Mouse (Mus musculus): Measurements from ENCODE around the gene Arhgef25. TPM values are rescaled to one million over a fixed set of nuclear protein-coding genes. Genes with fewer than 3 reads are reported as not detected.
A peak's percentile ranks its signal among the peaks of the same experiment; 100 is the strongest.
"Not testable (repeated sequence)": the region's sequence is repeated elsewhere in the genome, so short reads cannot be mapped to it uniquely, and the experiment has no call there.

The Arhgef25 gene
- polyA plus RNA-seq, 1 experiment from 2014 or later, result 32.7 TPM

DNA sequence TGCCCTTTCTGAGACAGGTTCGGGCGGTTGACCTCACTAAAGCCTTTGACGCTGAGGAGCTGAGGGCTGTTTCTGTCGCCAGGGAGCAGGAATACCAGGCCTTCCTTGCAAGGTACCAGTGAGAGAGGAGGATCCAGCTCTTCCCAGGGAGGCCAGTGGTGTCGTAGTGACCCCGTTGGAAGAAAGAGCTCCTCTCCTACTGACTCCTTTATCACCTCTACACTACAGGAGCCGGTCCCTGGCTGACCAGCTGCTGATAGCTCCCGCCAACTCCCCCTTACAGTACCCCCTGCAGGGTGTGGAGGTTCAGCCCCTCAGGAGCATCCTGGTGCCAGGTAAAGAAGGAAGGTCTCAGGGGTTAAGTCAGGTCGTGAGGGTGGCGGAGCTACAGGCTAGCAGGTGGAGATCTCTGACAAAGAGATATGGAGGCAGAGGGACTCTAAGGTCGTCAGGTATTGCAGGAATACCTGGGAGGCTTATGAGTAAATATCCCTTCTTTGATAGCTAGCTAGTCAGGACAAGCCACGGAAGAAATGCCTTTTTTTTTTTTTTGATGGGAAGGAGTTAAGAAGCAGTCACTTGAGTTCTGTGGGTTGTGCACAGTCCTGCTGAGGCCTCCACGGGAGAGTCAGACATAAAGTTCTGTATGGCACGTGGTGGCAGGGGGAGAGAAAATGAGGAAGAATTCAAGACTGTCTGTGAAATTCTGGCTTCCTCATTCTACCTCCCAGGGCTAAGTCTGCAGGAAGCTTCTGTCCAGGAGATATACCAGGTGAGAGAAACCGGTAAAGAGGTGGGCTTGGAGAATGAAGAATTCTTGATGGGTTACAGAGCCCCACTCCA lies 22.9 kb downstream of the Arhgef25 start:
- no peak overlapping the region for H3K9ac ChIP-seq (replicated peaks; ENCODE audit: low read length)
- no peaks in the 10 kb centered on the region for H3K9me3 ChIP-seq (replicated peaks; ENCODE audit: control insufficient read depth, low read length)
- no peaks in the 10 kb centered on the region; the same call in 1 of the 2 replicates for H3K4me1 ChIP-seq (ENCODE audit: control insufficient read depth, insufficient read depth, low read length)
- peak overlapping the region; percentile 100; the same call in 1 of the 2 replicates for H3K4me2 ChIP-seq (ENCODE audit: low read depth, low read length)
- H3K4me3 ChIP-seq (ENCODE audit: low read depth, low read length), result 0 out of 2 replicates have a peak overlapping the region, but pooled peaks have one; percentile 55
- WGBS, result 19% methylated on average over 15 of the region's 15 CpGs
- peaks cover 49% of the 10 kb centered on the region for H3K27me3 ChIP-seq (ENCODE audit: control insufficient read depth, insufficient read depth, low read length)
- no peak overlapping the region for H3K27ac ChIP-seq (replicated peaks; ENCODE audit: low read depth, low read length)
- no peak for DNase-seq (ENCODE audit: low spot score)
- no peaks in the 10 kb centered on the region for H3K36me3 ChIP-seq (replicated peaks; ENCODE audit: control insufficient read depth, insufficient read depth, low read depth, low read length)
- ATAC-seq (replicated peaks; ENCODE audit: insufficient number of reproducible peaks, low FRiP score, low TSS enrichment, low read depth), result no peak

DNA sequence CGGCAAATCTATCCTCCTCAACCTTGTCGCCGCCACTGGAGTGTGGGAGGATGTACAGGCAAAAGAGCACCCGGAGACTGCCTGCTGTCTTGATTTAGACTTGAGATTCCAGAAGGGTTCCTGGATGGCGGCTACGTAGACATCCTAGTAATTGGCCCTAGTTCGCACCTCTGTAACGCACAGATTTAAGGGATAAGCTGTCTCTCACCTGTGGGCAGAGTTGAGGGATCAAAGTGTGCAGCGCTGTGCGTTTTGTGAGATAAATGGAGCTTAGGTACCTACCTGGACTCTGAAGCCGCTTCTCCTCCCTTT lies 23.5 kb downstream of the Arhgef25 start:
- Histone ChIP-seq H3K4me3 (ENCODE audit: low read depth, low read length) (peak overlapping the region; percentile 55), H3K36me3 (replicated peaks; ENCODE audit: control insufficient read depth, insufficient read depth, low read depth, low read length) (no peaks in the 10 kb centered on the region), H3K9me3 (replicated peaks; ENCODE audit: control insufficient read depth, low read length) (no peaks in the 10 kb centered on the region), H3K9ac (replicated peaks; ENCODE audit: low read length) (peak overlapping the region; percentile 72; the same call in 1 of the 2 replicates), H3K4me2 (ENCODE audit: low read depth, low read length) (peak overlapping the region; percentile 100), H3K4me1 (ENCODE audit: control insufficient read depth, insufficient read depth, low read length) (no peaks in the 10 kb centered on the region; the same call in 1 of the 2 replicates), H3K27me3 (ENCODE audit: control insufficient read depth, insufficient read depth, low read length) (peaks cover 47% of the 10 kb centered on the region), H3K27ac (replicated peaks; ENCODE audit: low read depth, low read length) (no peak overlapping the region)
- WGBS, result under 1% methylated on average over 11 of the region's 11 CpGs
- ATAC-seq (replicated peaks; ENCODE audit: insufficient number of reproducible peaks, low FRiP score, low TSS enrichment, low read depth) (no peak), DNase-seq (ENCODE audit: low spot score) (no peak)

DNA sequence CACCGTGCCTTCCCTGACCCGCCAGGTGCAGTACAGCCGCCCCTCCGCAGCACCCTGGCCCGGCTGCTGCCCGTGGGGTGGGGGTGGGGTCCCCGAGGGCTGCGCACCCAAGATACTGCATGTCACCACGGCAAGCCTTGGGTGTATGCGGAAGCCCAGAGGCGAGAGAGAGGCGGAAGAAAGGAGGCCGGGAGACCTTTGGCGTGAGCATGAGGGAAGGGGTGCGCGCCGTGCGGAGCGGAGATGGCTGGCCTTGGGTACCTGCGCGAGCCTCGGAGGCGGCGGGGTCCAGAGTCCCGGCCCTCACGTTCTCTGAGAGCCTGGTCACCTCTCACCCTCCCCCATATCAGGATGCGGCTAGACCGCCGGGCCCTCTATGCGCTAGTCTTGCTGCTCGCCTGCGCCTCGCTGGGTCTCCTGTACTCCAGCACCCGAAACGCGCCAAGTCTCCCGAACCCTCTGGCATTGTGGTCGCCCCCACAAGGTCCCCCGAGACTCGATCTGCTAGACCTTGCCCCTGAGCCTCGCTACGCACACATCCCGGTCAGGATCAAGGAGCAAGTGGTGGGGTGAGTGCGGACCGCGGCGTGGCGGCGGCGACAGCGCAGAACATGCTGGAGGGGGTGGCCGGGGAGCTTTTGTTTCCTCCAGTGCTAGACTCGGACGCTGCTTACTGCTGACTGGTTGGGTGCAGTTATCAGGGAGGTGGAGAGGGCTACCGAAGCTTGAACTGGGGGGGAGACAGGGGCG lies 24.1 kb downstream of the Arhgef25 start:
- Histone ChIP-seq H3K9me3 (replicated peaks; ENCODE audit: control insufficient read depth, low read length) (no peaks in the 10 kb centered on the region), H3K27me3 (ENCODE audit: control insufficient read depth, insufficient read depth, low read length) (peaks cover 47% of the 10 kb centered on the region), H3K4me2 (ENCODE audit: low read depth, low read length) (peak overlapping the region; percentile 100), H3K27ac (replicated peaks; ENCODE audit: low read depth, low read length) (no peak overlapping the region), H3K4me1 (ENCODE audit: control insufficient read depth, insufficient read depth, low read length) (no peaks in the 10 kb centered on the region; the same call in 1 of the 2 replicates), H3K36me3 (replicated peaks; ENCODE audit: control insufficient read depth, insufficient read depth, low read depth, low read length) (no peaks in the 10 kb centered on the region), H3K9ac (replicated peaks; ENCODE audit: low read length) (peak overlapping the region; percentile 72), H3K4me3 (ENCODE audit: low read depth, low read length) (peak overlapping the region; percentile 55)
- peak; percentile 39 for ATAC-seq (replicated peaks; ENCODE audit: insufficient number of reproducible peaks, low FRiP score, low TSS enrichment, low read depth)
- DNase-seq (ENCODE audit: low spot score), result peak; percentile 48
- under 1% methylated on average over 56 of the region's 56 CpGs for WGBS

DNA sequence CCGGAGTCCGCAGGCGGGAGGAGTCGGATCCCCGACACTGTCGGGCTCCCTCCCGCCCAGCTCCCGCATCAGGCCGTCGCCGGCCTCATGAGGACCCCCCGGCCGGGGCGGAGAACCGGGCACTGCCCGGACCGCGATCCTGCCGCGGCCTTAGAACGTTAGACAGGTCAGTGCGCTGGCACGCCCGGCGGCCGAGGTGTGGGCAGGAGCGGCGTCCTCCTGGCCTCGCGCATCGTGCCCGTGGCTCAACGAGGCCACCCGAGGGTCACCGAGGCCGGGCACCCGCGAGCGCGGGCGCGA lies 24.6 kb downstream of the Arhgef25 start:
- Histone ChIP-seq H3K4me3 (ENCODE audit: low read depth, low read length) (peak overlapping the region; percentile 55), H3K4me1 (ENCODE audit: control insufficient read depth, insufficient read depth, low read length) (no peaks in the 10 kb centered on the region; the same call in 1 of the 2 replicates), H3K27me3 (ENCODE audit: control insufficient read depth, insufficient read depth, low read length) (peaks cover 45% of the 10 kb centered on the region), H3K4me2 (ENCODE audit: low read depth, low read length) (peak overlapping the region; percentile 100), H3K9ac (replicated peaks; ENCODE audit: low read length) (peak overlapping the region; percentile 72), H3K27ac (replicated peaks; ENCODE audit: low read depth, low read length) (no peak overlapping the region), H3K9me3 (replicated peaks; ENCODE audit: control insufficient read depth, low read length) (no peaks in the 10 kb centered on the region), H3K36me3 (replicated peaks; ENCODE audit: control insufficient read depth, insufficient read depth, low read depth, low read length) (no peaks in the 10 kb centered on the region)
- WGBS, result under 1% methylated on average over 40 of the region's 42 CpGs
- ATAC-seq (replicated peaks; ENCODE audit: insufficient number of reproducible peaks, low FRiP score, low TSS enrichment, low read depth) (peak; percentile 46), DNase-seq (ENCODE audit: low spot score) (no peak)

DNA sequence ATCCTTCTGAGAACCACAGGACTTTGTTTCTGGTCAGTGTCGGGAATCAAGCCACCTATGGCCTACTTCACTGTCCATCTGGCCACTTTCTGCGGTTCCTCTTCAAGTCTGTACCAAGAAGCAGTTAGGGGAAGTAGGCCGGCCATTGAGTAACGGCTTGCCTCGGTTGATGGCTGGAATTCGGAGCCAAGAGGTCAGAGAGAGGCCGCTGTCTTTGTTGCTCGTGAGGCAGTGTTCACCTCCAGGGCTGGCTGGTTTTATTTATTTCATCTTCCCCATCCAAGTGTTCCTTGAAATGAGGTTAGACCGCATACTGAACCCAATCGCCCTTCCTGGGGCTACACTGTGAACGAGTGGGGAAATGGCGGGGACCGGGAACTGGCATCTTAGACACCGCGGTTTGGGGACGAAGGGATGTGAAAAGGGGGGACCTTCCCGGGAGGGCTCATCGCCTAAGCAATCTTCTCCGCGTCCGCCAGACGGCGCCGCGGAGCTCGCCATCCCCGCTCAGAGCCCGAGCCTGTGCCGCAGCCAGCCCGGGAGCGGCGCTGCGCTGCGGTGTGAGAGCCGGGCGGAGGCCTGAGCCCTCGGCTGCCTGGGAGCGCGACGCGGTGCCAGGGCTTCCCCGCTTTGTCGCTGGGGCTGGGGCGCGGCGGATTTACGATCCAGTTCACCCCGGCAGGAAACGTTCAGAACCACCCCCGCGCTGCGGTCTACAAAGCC lies 25.1 kb downstream of the Arhgef25 start, which contains the start of gene B4galnt1:
B4galnt1 (plus strand) TSS at position 595 of the 723 bp plus-strand sequence.
- Histone ChIP-seq H3K4me1 (ENCODE audit: control insufficient read depth, insufficient read depth, low read length) (no peaks in the 10 kb centered on the region; the same call in 1 of the 2 replicates), H3K27me3 (ENCODE audit: control insufficient read depth, insufficient read depth, low read length) (peaks cover 40% of the 10 kb centered on the region), H3K36me3 (replicated peaks; ENCODE audit: control insufficient read depth, insufficient read depth, low read depth, low read length) (no peaks in the 10 kb centered on the region), H3K4me2 (ENCODE audit: low read depth, low read length) (peak within 1 kb of the TSS; percentile 100), H3K9ac (replicated peaks; ENCODE audit: low read length) (peak within 1 kb of the TSS; percentile 72), H3K27ac (replicated peaks; ENCODE audit: low read depth, low read length) (no peak within 1 kb of the TSS), H3K4me3 (ENCODE audit: low read depth, low read length) (peak within 1 kb of the TSS; percentile 55), H3K9me3 (replicated peaks; ENCODE audit: control insufficient read depth, low read length) (no peaks in the 10 kb centered on the region)
- DNase-seq (ENCODE audit: low spot score) (peak; percentile 90), ATAC-seq (replicated peaks; ENCODE audit: insufficient number of reproducible peaks, low FRiP score, low TSS enrichment, low read depth) (peak; percentile 87)
- 2% methylated on average over 52 of the region's 52 CpGs for WGBS

DNA sequence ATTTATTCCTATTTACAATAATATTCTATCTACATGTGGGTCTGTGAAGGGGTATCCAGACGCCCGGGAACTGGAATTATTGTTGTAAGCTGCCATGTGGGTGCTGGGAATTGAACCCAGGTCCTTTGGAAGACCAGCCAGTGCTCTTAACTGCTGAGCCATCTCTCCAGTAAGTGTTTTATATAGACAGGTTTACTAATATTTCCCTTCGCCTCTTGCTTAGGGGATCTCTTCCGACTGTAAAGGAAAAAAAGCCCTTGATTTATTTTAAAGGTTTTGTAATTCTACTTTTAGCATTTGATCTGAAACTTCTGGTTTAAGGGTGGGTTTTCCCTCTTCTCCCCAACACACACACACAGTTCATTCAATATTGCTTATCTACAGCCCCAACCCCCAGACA lies 25.7 kb downstream of the Arhgef25 start:
- 90% methylated on average over 4 of the region's 4 CpGs for WGBS
- Histone ChIP-seq H3K9ac (replicated peaks; ENCODE audit: low read length) (no peak overlapping the region), H3K4me2 (ENCODE audit: low read depth, low read length) (no peak overlapping the region), H3K36me3 (replicated peaks; ENCODE audit: control insufficient read depth, insufficient read depth, low read depth, low read length) (no peaks in the 10 kb centered on the region), H3K27ac (replicated peaks; ENCODE audit: low read depth, low read length) (no peak overlapping the region), H3K4me3 (ENCODE audit: low read depth, low read length) (no peak overlapping the region), H3K9me3 (replicated peaks; ENCODE audit: control insufficient read depth, low read length) (no peaks in the 10 kb centered on the region), H3K27me3 (ENCODE audit: control insufficient read depth, insufficient read depth, low read length) (peaks cover 34% of the 10 kb centered on the region), H3K4me1 (ENCODE audit: control insufficient read depth, insufficient read depth, low read length) (no peaks in the 10 kb centered on the region; the same call in 1 of the 2 replicates)
- DNase-seq (ENCODE audit: low spot score) (no peak), ATAC-seq (replicated peaks; ENCODE audit: insufficient number of reproducible peaks, low FRiP score, low TSS enrichment, low read depth) (no peak)

DNA sequence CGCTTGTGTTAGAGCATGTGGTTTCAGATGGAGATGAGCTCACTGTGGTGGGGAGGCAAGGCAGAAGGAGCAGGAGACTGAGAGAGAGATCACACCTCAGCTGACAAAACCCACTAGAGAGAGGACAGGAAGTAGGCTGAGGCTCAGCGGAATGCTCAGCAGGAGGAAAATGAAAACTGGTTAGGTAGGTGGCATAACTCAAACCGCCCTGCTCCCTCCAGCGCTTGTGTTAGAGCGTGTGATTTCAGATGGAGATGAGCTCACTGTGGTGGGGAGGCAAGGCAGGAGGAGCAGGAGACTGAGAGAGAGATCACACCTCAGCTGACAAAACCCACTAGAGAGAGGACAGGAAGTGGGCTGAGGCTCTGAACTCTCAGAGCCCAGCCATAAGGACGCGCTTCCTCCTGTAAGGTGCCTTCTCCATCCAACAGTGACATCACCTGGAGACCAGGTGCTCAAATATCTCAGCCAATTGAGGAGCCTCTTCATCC lies 27.1 kb downstream of the Arhgef25 start:
- H3K4me3 ChIP-seq (ENCODE audit: low read depth, low read length); H3K27ac ChIP-seq (replicated peaks; ENCODE audit: low read depth, low read length); H3K9ac ChIP-seq (replicated peaks; ENCODE audit: low read length); ATAC-seq (replicated peaks; ENCODE audit: insufficient number of reproducible peaks, low FRiP score, low TSS enrichment, low read depth); H3K4me2 ChIP-seq (ENCODE audit: low read depth, low read length); H3K36me3 ChIP-seq (replicated peaks; ENCODE audit: control insufficient read depth, insufficient read depth, low read depth, low read length); DNase-seq (ENCODE audit: low spot score); H3K9me3 ChIP-seq (replicated peaks; ENCODE audit: control insufficient read depth, low read length); H3K4me1 ChIP-seq (ENCODE audit: control insufficient read depth, insufficient read depth, low read length): not testable (repeated sequence)
- peaks cover 29% of the 10 kb centered on the region for H3K27me3 ChIP-seq (ENCODE audit: control insufficient read depth, insufficient read depth, low read length)
- WGBS, result 51% methylated on average over 7 of the region's 7 CpGs

Data from embryonic facial prominence, embryonic 11.5 days (tissue).